Mouse (Mus musculus) neutrophil, adult 5-6 weeks (primary cell): ENCODE data around the gene Defb42. TPM values are rescaled to one million over a fixed set of nuclear protein-coding genes. Genes with fewer than 3 reads are reported as not detected.

Source experiments
- ATAC-seq: fragments of 151-379, 151-347 bp; 2 replicates; pipeline ENCODE4 v1.8.0; 2017; ENCODE audit warnings: mild to moderate bottlenecking, moderate TSS enrichment; ENCODE audit not compliant: insufficient number of reproducible peaks, poor library complexity, low FRiP score, severe bottlenecking; ENCODE audit errors: extremely low read depth
- total RNA-seq: library from RNA; stranded (forward); fragments of 200-1000 nt; gene quantifications from 2 replicates; pipeline ENCODE4 v1.2.3, GENCODE M21; 2017

The Defb42 gene
- total RNA-seq = not detected in 2 replicates

DNA sequence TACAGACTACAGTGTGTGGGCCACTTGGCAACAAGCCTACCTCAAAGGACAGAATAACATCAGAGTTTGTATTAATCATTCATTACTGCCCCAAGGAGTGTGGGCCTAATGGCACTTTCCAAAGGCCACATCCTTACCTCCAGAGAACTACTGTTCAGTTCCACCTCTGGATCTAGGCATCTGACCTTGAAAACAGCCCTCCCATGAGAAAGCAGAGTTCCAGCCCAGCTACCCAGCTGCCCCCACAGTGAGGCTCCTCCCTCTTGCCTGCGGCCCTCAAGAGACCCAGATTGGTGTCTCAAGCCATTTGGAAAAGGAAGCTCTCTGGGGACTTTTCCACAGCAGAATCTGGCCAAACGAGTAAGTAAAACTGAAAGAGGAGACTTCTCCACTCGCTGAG, at the start of gene Defb42:
Gene Defb42, plus strand, starts transcription at position 301 of the 400 bp plus-strand sequence.
- no peak for ATAC-seq

DNA sequence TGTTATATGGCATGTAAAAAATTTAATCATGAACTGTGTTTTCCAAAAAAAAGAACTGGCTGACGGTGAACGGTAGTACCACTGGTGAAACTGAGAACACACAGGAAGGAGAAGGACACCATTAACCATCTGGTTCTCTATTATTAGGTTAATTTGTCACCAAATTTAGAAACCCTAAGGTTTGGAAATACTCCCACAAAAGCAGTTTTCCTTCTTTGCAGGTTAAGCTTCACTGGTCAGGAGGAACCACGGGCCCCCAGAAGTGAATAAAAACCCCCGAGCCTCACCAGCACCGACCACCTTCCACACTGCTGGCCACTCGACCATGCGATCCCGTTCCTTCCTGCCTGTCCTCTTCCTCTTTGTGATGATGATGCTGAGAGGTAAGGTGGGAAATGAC, 49.0 kb upstream of the Defb42 start, which contains the start of gene Defb47:
Gene Defb47, plus strand, starts transcription at position 301 of the 400 bp plus-strand sequence.
- no peak for ATAC-seq

DNA sequence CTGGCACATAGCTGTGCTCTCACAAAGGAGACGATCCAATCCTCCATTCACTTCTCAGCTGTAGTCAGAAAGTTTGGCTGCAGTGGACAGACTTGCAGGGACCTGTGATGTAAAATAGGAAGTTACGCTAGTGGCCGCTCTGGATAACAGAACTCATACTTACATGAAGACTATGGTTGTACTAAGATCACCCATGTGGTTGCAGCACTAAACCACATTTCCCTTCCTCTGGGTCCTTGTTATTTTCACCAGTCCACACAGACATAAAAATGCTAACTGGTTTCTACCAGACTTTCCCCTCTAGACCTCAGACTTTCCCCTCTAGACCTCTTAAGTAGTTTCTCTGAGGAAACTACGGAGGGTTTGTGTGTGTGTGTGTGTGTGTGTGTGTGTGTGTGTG, 47.8 kb upstream of the Defb42 start:
- ATAC-seq = no peak

DNA sequence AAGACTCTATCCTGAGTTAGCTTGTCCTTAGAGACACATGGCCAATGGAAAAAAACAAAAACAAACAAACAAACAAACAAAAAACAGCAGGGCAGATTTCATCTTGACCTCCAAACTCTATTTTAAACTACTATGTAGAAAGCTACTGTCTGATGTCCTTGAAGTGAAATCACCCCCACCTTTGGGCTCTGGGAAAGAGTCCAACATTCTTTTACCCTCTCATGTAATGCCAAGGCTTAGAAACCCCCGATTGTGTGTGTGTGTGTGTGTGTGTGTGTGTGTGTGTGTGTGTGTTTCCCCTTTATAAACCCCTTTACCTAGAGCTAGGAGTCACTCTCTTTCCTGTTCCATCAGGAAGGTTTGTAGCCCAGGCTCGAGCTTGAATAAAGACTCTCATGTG, 44.2 kb upstream of the Defb42 start:
- ATAC-seq = no peak

DNA sequence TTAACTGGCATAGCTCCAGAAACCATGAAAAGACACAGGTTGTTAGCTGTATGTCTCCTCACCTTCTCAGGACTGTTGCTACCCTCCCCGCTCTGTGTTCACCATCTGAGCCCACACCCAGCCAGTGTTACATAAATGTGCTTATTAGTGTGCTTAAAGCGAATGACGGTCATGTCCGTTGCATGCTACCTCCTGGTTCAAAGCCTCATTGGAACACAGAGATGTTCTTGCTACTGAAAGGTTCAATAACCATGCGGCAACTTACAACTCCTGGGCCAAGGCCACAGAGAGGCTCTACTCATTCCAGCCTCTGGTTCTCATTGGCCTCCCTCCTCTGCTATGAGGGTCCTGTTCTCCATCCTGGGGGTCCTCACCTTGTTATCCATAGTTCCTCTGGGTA, 35.3 kb upstream of the Defb42 start, which contains the start of gene Defb43:
Gene Defb43, plus strand, starts transcription at position 301 of the 400 bp plus-strand sequence.
- ATAC-seq = no peak

DNA sequence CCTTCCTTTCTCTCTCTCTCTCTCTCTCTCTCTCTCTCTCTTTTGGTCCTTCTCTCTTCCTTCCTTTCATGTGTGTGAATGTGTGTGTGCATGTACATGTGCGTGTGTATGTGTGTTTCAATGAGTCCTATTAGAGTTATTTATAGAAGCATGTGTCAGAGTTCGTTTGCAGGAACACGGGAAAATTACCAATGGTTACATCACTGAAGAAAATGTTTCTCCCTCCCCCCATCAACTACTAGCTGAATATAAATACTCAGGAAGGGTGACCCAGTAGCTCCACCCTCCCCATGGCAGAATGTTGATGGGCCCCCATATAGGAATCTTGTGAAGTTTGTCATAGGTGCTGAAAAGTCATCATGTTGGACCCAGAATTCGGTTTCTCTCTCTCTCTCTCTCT, 33.7 kb upstream of the Defb42 start:
- ATAC-seq = no peak

DNA sequence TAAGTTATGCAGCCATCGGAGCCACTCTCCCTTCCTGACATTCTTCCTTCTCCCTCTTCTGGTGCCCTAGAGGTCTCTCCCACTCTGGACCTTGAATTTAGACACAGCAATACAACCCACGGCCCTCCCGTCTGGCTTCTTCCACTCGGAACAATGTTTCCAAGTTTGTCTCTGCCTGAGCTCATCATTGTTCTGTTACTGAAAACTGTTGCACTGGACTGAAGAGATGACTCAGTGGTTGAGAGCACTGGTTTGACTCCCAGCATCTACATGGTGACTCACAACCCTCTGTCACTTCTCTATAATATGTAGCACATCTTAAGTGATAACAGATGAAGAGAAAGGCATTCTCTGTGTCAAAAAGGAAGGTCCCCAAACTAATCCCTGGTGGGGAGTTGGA, 32.1 kb upstream of the Defb42 start:
- no peak for ATAC-seq

DNA sequence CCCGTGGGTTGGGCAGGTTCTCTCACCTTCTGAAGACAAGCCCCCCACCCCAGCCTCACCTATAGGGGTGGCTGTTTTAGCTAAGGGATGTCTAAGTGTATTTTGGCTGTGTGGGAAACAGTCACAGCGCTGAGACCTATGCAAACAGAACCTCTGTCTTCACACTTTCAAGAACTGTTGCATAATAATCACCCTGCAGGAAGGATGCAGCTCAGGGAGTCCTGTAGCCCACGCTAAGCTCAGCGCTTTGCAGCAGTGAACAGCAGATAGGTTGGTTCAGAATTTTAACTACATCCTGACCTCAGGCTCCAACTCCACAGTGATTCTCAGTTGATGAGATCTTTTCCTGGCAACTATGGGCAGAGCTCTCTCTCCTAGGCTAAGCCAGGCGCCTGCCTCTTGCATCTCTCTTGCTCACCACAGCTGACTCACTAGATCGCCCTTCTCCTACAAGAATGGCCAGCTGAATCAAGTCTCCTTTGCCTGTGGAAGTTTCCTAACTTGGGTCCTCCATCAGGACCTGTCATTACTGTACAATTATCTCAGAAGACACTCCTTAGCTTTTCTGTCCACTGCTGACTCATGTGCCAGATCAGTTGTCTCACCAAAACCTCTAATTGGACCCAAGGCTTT, 26.2 kb upstream of the Defb42 start:
- no peak for ATAC-seq

DNA sequence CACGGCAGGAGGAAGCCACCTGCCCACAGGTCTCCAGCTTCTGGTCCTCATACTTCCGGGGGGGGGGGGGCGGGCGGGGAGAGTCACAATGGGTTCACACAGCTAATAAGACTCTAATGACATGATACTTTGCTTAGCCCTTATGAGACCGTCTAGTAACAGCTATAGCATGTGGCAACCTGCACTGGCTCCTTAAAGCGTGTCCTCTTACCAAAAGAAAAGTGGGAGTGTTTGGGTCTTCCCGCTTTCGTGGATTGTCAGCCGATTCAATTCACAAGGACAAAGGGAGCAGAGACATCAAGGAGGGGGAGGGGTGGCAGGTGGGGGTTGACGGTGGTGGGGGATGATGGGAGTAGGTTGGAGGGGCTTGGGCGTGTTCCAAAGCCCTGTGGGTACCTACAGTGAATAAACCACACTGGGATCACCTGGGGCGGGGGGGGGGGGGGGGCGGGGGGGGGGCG, 3.1 kb downstream of the Defb42 start, which contains the start of gene Defb30:
Gene Defb30, minus strand, starts transcription at position 51 of the 461 bp plus-strand sequence.
- ATAC-seq = no peak

DNA sequence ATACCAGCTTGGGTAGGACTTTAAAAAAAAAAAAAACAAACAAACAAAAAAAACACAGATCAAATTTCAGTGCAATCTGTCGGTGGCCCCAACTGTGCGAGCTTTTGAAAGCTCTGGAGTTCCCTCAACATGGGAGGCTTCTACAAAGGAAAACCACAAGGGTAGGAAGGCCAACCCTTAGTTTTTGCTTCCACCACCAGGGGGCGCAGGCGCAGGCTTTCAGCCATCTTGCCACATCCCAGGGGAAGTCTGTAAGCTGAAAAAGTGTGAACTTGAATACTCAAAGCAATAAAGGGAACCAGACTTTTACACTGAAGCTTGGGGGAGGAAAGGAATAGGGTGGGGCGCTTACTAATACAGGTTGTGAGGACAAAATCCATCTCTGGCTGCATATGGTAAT, 4.0 kb downstream of the Defb42 start:
- ATAC-seq = no peak

DNA sequence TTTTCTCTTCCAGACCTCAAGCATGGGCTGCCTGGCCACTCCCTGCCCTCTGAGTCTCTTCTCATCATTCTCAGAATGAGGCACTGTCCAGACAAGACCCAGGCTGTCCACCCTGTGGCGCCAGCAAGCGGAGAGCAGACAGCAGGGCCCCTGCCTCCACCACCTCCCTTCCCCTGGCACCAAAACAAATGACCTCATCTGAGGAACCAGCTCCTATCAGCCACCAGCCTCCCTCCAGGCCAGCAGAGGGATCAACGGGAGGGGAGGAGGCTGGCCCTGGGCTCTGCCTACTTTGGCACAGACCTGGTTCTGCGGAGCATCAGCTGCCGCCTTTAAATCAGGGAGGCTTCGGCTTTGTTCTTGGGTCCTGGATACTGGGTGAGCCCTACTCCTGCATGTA, 7.9 kb downstream of the Defb42 start:
- no peak for ATAC-seq

DNA sequence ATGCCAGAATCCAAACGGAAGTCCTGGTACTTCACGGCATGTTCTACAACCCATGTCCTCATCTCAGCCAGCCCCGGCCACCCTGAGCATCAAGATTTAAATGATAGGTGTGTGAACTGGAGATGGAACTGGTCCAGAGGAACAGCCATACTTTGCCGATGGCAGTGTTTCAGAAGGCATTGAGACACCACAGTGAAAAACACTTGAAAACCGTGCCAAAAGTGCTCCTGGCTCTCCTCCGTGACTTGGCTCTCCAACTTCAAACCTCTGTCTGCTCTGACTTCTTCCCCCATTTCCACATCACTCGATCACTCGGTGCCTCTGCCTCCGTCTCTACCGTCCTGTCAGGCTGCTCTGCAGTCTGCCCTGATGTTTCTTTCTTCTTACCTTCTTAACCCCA, 13.6 kb downstream of the Defb42 start:
- no peak for ATAC-seq

DNA sequence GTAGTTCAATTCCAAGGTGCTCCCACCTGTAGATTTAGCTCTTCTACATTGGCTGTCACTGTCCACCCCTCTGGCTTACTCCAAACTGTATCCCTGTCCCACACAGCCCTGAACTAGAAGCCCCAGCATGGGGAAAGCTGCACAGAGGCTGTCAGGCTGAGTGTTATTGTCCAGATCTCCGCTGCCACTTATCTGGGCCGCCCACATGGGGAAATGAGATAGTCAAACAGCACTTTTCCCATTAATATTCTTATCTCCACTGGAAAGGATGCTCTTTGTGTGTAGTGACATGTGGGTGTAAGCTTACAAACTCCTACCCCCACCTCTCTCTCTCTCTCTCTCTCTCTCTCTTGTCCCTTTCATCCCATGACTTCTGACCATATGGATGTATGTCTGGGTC, 15.4 kb downstream of the Defb42 start:
- no peak for ATAC-seq

DNA sequence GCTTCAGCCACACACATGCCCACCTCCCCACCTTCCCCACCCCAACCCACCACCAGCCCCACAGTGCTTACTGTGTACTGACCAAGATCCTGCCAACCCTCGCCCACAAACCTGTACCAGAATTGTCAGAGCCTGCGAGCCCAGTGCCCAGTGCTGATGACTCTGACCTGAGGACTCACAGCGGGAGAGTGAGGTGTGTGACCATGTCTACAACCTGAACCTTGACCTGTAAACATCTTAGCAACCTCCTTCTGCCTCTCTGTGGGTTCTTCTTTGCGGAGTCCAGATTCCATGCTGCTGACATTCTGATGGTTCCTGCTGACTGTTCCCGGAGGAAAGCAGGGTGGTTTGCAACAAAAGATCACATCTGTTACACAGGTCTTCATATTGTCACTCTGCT, 18.6 kb downstream of the Defb42 start:
- no peak for ATAC-seq

DNA sequence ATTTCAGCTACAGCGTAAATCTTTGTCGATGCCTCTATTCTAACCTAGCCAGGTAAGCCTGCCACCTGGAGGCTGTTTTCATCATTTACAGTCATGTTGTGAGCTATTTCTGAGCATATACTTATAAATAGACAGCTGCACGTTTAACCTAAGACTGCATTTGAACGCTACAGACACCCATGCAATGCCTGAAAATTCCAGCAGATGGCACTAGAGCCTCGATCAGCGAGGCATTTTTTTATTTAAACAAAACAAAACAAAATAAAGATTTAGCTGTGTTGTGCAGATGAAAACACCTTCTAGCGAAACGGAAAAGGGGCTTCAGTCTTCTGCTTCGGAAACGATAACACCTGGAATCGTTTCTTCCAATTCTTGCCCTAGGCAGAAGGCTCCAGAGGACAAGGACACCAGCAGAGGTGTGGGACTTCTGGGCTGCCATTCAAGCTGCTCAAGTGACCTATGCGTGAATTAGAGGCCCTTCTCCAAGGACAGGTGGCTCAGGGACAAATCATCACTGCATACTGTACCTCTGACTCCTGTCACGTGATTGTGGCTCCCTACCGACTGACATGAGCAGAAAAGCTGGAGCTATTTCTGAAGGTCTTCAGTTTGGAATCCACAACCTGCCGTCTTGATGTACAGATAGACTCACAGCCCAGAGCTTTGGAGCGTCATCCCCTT, 20.0 kb downstream of the Defb42 start:
- ATAC-seq = no peak

DNA sequence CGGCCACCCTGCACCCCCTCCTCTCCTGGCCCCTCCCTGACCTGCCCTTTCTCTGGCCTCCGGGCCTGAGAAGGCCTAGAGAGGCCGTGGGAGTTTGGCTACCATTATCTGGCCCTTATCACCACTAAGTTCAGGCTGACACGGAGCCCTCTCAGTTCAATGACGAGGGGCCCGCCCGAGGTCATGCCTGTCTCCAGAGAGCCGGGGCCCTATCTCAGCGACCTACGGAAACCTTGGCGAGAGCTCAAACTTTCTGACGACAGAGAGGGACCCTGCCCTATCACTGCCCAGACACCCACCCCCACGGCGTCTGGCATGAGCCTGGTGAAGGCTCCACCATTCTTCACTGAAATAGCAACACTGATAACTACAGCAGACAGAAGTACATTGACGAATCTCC, 20.9 kb downstream of the Defb42 start:
- no peak for ATAC-seq

Other genes starting within 250 kb of the Defb42 start
- gene Wdfy2, start 209.3 kb upstream of the Defb42 start, total RNA-seq = 46.4 and 48.5 TPM in 2 replicates
- not detected in 2 replicates for gene Defb48, start 62.5 kb upstream of the Defb42 start, total RNA-seq
- gene Defb47, start 48.9 kb upstream of the Defb42 start, total RNA-seq = not detected in 2 replicates
- not detected in 2 replicates for gene Defb43, start 35.2 kb upstream of the Defb42 start, total RNA-seq
- gene Defb30, start 3.0 kb downstream of the Defb42 start, total RNA-seq = not detected in 2 replicates